Mouse (Mus musculus) neural tube, embryonic 10.5 days (tissue): Measurements from ENCODE around the gene Eif4e2.
A peak's percentile ranks its signal among the peaks of the same experiment; 100 is the strongest.

ENCODE experiments used
- DNase-seq: peaks from one replicate; pipeline ENCODE4 v3.0.0-alpha.2; 2017; ENCODE audit warnings: low spot score; ENCODE audit errors: extremely low spot score

Eif4e2 gene

DNA sequence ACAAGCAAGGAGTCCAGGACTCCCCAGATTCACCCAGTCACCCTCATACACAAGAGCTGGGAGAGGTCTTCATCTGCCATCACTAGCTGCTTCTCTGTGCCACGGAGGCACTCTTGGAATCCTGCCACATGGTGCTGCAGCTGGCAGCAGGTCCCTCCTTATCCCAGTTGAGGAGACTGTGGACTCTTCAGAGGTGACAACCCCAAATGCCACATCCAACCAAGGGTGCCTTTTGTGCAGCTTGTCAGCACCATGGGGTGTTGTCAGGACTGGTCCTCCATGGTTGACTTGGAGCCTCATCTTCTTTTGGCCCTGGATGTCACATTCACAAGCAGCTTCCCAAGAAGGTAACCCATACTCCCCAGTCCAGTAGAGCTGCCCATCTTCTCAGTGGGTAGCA, 11.9 kb upstream of the Eif4e2 start:
- no peak for DNase-seq

DNA sequence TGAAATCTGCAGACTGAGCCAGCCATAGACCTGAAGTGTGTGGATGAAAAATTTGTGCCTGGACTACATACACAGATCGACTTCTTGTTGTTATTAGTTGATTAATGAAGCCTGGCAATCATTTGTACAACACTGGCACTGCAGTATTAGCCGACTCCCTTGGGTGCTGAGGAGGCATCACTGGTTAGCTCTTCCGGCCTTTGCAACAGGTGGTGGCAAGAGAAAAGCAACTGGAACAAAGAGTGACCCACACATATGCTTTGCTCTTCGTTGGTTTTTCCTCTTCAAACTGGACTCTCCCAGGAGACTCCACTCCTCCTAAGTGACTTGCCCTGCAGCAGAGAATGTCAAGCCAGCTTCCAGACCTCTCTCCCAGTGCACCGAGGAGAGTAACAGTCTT, 9.9 kb upstream of the Eif4e2 start:
- DNase-seq = no peak

DNA sequence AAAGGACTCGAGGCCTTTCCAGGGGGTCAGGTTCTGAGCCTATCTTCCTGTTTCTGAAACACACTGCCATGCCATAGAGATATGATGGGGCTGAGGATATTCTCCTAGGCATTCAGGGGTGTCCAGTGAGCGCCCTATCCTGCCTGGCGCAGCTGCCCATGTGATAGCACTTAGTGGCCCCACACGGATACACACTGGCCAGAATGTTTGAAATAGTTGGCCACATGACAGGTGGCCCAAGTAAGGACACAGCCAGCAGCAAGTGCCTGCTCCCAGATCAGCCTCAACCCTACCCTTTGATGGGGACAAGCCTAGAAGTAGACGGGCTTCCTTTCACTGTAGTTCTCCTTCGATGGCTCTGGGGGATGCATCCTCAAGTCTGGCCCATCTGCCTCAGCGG, 9.2 kb upstream of the Eif4e2 start, which contains the start of gene Chrng:
Chrng (plus strand) TSS at position 193 of the 400 bp plus-strand sequence.
- DNase-seq = no peak

DNA sequence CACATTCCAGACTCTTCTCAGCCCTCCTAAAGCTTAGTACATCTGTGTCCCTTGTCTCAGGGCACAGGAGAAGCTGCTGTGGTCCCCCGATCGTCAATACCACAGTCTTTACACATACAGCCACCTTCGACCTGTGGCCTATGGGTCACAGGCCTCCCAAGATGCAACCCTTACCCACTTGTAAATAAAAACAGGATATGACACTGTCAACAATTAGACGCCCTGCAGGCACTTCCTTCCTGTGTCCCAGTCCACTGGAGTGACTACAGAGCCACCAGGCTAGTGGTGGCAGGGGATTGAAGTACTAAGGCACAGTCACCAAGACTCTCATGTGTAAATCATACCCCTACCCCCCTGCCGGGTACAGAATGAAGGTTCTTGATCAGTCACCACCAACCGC, 8.7 kb upstream of the Eif4e2 start:
- DNase-seq = no peak

GRCm38 (mm10) chr1:87205502-87205901, 8.2 kb upstream of the Eif4e2 start:
- peak; percentile 29 for DNase-seq

GRCm38 (mm10) chr1:87206339-87206738, 7.4 kb upstream of the Eif4e2 start:
- DNase-seq = no peak

DNA sequence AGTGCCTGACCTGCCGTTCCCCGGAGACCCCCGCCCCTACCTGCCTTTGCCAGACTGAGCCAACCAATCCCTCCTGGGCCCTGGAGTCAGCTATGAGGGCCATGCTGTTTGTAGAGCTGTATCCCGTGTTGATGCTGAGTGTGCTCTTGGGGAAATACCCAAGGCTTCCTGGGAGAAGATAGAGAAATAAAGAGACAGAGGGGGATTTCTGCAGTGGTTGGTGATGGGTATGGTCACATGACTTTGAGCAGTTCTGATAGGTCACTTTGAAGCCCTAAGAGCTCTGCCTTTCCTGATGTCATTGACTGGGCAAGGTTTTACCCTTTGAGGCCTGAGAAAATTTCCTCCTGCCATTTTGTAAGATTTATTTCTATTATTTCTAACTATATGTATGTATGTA, 2.3 kb upstream of the Eif4e2 start:
- no peak for DNase-seq

DNA sequence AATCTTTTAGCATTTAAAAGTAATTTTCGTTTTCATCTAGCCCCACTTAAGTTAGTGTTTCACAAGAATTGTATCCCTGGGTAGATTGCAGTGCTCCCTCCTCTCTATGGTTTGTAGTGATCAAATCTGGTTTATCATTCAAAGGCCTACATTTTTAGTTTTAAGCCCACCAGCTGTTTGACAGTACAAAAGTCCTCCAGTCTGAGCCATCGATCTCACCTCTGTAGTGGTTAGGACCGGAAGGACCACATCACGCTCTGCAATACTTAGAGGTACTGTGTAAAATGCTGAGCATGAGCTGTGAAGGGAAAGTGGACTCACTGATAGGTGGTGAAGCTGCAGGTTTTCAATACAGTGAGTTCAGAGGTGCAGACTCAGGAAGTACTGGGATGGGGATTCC, 1.0 kb downstream of the Eif4e2 start:
- DNase-seq = no peak

GRCm38 (mm10) chr1:87217938-87218337, 4.2 kb downstream of the Eif4e2 start:
- DNase-seq = no peak

DNA sequence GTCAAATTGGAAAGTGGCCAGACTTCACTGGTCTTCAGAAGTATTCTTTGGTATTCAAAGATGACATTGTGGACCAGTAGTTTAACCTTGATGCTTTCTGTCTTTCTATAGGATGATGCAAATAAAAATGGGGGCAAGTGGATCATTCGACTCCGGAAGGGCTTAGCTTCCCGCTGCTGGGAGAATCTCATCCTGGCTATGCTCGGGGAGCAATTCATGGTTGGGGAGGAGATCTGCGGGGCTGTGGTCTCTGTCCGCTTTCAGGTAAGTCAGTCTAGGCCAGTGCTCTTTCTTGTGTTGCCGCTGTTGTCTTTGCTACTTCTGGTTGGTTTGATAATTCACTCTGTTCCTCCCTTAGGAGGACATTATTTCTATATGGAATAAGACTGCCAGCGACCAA, 12.0 kb downstream of the Eif4e2 start:
- DNase-seq = no peak

- no peak for DNase-seq
Observed at GRCm38 (mm10) chr1:87226409-87227159, 12.9 kb downstream of the Eif4e2 start.

DNA sequence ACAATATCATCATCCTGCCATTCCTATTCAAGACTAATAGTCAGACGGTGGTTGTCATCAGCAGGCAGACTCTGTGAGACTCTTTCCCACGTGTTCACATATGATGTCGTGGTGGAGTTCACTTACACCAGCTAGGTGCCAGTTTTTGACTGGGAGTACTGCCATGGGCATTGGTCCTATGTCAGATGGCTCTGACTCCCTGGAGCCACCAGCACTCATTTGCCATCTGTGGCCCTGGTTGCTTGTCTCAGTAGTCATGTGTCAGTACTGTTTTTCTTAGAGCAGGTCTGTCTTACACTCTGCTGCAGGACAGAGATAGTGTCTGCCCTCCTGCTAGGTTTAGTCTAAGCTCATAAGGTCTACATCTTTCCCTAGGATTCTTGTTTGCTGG, 13.4 kb downstream of the Eif4e2 start:
- no peak for DNase-seq

GRCm38 (mm10) chr1:87230606-87231005, 16.9 kb downstream of the Eif4e2 start:
- no peak for DNase-seq

- no peak for DNase-seq
Observed at GRCm38 (mm10) chr1:87232197-87232596, 18.5 kb downstream of the Eif4e2 start.

GRCm38 (mm10) chr1:87239056-87239455, 25.3 kb downstream of the Eif4e2 start:
- no peak for DNase-seq

- no peak for DNase-seq
Observed at GRCm38 (mm10) chr1:87243021-87243420, 29.3 kb downstream of the Eif4e2 start.

DNA sequence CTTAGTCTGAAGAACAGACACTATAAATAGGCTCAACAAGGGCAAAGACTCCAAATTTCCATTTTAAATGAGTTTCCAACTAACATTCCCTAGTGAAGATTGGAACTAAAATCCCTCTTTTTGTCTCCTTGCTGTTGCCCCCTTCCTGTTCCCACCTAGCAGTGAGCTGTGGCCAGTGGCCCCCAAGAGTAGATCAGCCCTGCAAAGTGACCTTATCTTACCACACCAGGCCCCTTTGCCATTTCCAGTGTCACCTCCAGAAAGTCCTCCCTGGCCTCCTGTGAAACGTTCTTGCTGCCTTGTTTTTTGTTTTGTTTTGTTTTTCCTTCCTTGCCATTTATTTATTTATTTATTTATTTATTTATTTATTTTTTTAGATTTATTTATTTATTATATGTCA, 31.7 kb downstream of the Eif4e2 start:
- no peak for DNase-seq

- peak; percentile 89 for DNase-seq
Observed at GRCm38 (mm10) chr1:87245929-87246815, 32.5 kb downstream of the Eif4e2 start.

- DNase-seq = no peak
Observed at GRCm38 (mm10) chr1:87252040-87252609, 38.4 kb downstream of the Eif4e2 start.

GRCm38 (mm10) chr1:87255173-87255572, 41.5 kb downstream of the Eif4e2 start:
- DNase-seq = no peak

GRCm38 (mm10) chr1:87257691-87258090, 44.0 kb downstream of the Eif4e2 start:
- DNase-seq = no peak

GRCm38 (mm10) chr1:87258484-87258883, 44.8 kb downstream of the Eif4e2 start:
- DNase-seq = no peak
